ENCODE assay signal across 8 mouse cellular contexts in genomic region chr12:105073708-105074107, GRCm38 (mm10). TPM values are rescaled to one million over a fixed set of nuclear protein-coding genes. Genes with fewer than 3 reads are reported as not detected.
A peak's percentile ranks its signal among the peaks of the same experiment; 100 is the strongest.
DNase-seq lines count a peak whose midpoint lies in the region; ATAC-seq and TF ChIP-seq lines count a peak whose summit lies in the region.

No protein-coding gene starts in this region.

- H3K9me3 ChIP-seq in heart, embryonic 10.5 days: no peaks in the 10 kb centered on the region
- H3K9me3 ChIP-seq in E14TG2a.4 (ENCODE audit: low read length): no peaks in the 10 kb centered on the region

- H3K27me3 ChIP-seq in heart, adult 2 months (ENCODE audit: control insufficient read depth, insufficient read depth, low read length): no peaks in the 10 kb centered on the region
- peaks cover 9% of the 10 kb centered on the region; the same call in 1 of the 2 replicates for H3K27me3 ChIP-seq in heart, embryonic 10.5 days (ENCODE audit: insufficient read depth, poor library complexity, severe bottlenecking)
- H3K27me3 ChIP-seq in E14TG2a.4 (ENCODE audit: insufficient read depth, low read length): no peaks in the 10 kb centered on the region

- H3K36me3 ChIP-seq in heart, adult 2 months (ENCODE audit: control insufficient read depth, insufficient read depth, low read length): no peaks in the 10 kb centered on the region
- no peaks in the 10 kb centered on the region for H3K36me3 ChIP-seq in heart, embryonic 10.5 days
- no peaks in the 10 kb centered on the region for H3K36me3 ChIP-seq in E14TG2a.4 (ENCODE audit: insufficient read depth, low read length)

- no peak overlapping the region for H3K4me3 ChIP-seq in heart, adult 2 months
- no peak overlapping the region for H3K4me3 ChIP-seq in heart, embryonic 10.5 days
- H3K4me3 ChIP-seq in E14TG2a.4 (replicated peaks; ENCODE audit: low read length): no peak overlapping the region

- TF ChIP-seq CTCF in heart, adult 2 months (IDR thresholded peaks at IDR 0.05): peak; percentile 97; the same call in 1 of the 2 replicates
- peak; percentile 100 for TF ChIP-seq CTCF in E14TG2a.4 (conservative IDR thresholded peaks at IDR 0.05; ENCODE audit: low read length)

- no peaks in the 10 kb centered on the region for H3K4me1 ChIP-seq in heart, adult 2 months (ENCODE audit: control insufficient read depth, insufficient read depth, low read length)
- no peaks in the 10 kb centered on the region for H3K4me1 ChIP-seq in heart, embryonic 10.5 days
- peaks cover 66% of the 10 kb centered on the region for H3K4me1 ChIP-seq in E14TG2a.4 (replicated peaks; ENCODE audit: low read depth, low read length)

- TF ChIP-seq EP300 in heart, adult 2 months (IDR thresholded peaks at IDR 0.05; ENCODE audit: insufficient read depth, low read depth, low read length): no peak

- intact Hi-C loops in heart, adult 2 months (cut with DNase I): loop anchor here (2.0 kb wide), 1 partner anchor 353 kb away; no protein-coding TSS in a partner anchor
- intact Hi-C loops in heart, postnatal 10 days (cut with DNase I): loop anchor here (1.0 to 2.0 kb wide), 2 partner anchors 31 to 354 kb away; no protein-coding TSS in a partner anchor
- intact Hi-C loops in left cerebral cortex, postnatal 25 days (cut with DNase I): loop anchor here (2.0 kb wide), 2 partner anchors 31 to 353 kb away; no protein-coding TSS in a partner anchor

- DNase-seq in heart, adult 2 months: no peak
- DNase-seq in heart, embryonic 10.5 days (ENCODE audit: low spot score): no peak
- peak; percentile 37 to 48 for DNase-seq in heart, postnatal 10 days
- peak; percentile 38 to 60 for DNase-seq in left cerebral cortex, postnatal 25 days (ENCODE audit: low spot score in 2 of 2)
- peak; percentile 24 for DNase-seq in naive thymus-derived CD4-positive, alpha-beta T cell, adult 2 months (ENCODE audit: low read depth)
- DNase-seq in gastrocnemius, postnatal 10 days: no peak

- H3K27ac ChIP-seq in heart, adult 2 months: no peak overlapping the region
- no peak overlapping the region for H3K27ac ChIP-seq in heart, embryonic 10.5 days

- H3K9ac ChIP-seq in heart, adult 2 months (ENCODE audit: low read depth, low read length): no peak overlapping the region

- TF ChIP-seq POLR2A in heart, adult 2 months (IDR thresholded peaks at IDR 0.05; ENCODE audit: insufficient read depth, low read depth, low read length): no peak

- 38% methylated on average over 9 of the region's 9 CpGs for WGBS in heart, adult 2 months
- 35% methylated on average over 9 of the region's 9 CpGs for WGBS in heart, embryonic 10.5 days

- no peaks in the 10 kb centered on the region for H3K79me2 ChIP-seq in heart, adult 2 months (replicated peaks; ENCODE audit: control insufficient read depth, insufficient read depth, low read length)

- ATAC-seq in cerebellum, adult (ENCODE audit: insufficient number of reproducible peaks, low FRiP score, low TSS enrichment): peak; percentile 66

RNA-seq across cellular contexts. Expression of gene Glrx5, which starts 41.2 kb away (rescaled TPM):
- 10 to 100 TPM; 86.5 to 94.7 TPM for total RNA-seq in heart, adult 2 months (2021)
- polyA plus RNA-seq in heart, adult 2 months (2012; rRNA removed): 103 and 104 TPM in 2 replicates
- 253 and 312 TPM in 2 replicates for polyA plus RNA-seq in heart, embryonic 10.5 days (2016; fragmentation: Nextera tagmentation; extraction: Ambion mirVana)
- 10 to 100 TPM; 84.5 to 86.0 TPM for total RNA-seq in heart, postnatal 10 days (2021)
- total RNA-seq in left cerebral cortex, postnatal 25 days (2021): 10 to 100 TPM; 50.8 to 53.6 TPM
- 10 to 100 TPM; 60.5 to 69.7 TPM for total RNA-seq in gastrocnemius, postnatal 10 days (2021)

Comparison
In these comparisons a context has a peak if more than half of its experiments do, and no peak if none do; other contexts are left out.
1. DNase-seq: peak in heart, postnatal 10 days (2 of 2), left cerebral cortex, postnatal 25 days (2 of 2) and naive thymus-derived CD4-positive, alpha-beta T cell, adult 2 months (single experiment); none in heart, adult 2 months (0 of 2), heart, embryonic 10.5 days (single experiment) and gastrocnemius, postnatal 10 days (single experiment).